Mouse (Mus musculus): ENCODE measurements around the gene Ccdc61. TPM values are rescaled to one million over a fixed set of nuclear protein-coding genes. Genes with fewer than 3 reads are reported as not detected.

The Ccdc61 gene
- polyA plus RNA-seq, 1 experiment from 2014 or later, result 32.2 TPM

DNA sequence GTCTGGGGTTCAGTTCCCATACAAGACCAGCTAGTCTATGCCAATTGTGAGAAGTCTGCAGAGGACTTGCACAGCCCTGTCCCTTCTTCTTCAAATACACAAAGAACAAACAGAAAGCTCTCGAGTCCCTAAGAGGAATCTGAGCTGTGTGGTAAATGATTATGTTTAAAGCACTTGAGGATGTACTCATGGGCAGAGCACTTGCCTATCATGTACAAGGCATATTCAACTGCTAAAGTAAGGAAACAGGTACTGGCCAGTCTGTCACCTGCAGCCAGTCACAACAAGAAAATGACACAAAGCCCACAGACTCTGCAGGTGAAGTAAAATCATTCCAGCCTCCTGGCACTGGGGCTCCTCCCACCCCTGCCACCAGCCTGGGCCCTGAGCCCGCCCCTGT lies 9.7 kb downstream of the Ccdc61 start:
- ATAC-seq (replicated peaks; ENCODE audit: low FRiP score), result no peak

GRCm38 (mm10) chr7:18896536-18896935 lies 13.7 kb downstream of the Ccdc61 start:
- no peak overlapping the region for H3K4me2 ChIP-seq (ENCODE audit: low read depth, low read length, severe bottlenecking)
- ATAC-seq (replicated peaks; ENCODE audit: low FRiP score) (no peak), DNase-seq (ENCODE audit: low spot score) (no peak)
- peaks cover 4% of the 10 kb centered on the region for H3K27me3 ChIP-seq (ENCODE audit: control insufficient read depth, insufficient read depth, low read length)
- H3K4me3 ChIP-seq (ENCODE audit: low read depth, low read length), result no peak overlapping the region
- H3K36me3 ChIP-seq (ENCODE audit: control insufficient read depth, insufficient read depth, low read length), result no peaks in the 10 kb centered on the region
- H3K27ac ChIP-seq (ENCODE audit: low read depth, low read length), result no peak overlapping the region
- peaks cover 10% of the 10 kb centered on the region for H3K4me1 ChIP-seq (replicated peaks; ENCODE audit: control insufficient read depth, insufficient read depth, low read length)
- H3K9me3 ChIP-seq (ENCODE audit: control insufficient read depth, low read length), result no peaks in the 10 kb centered on the region
- H3K9ac ChIP-seq (ENCODE audit: low read length), result no peak overlapping the region
- 53% methylated on average over 5 of the region's 5 CpGs for WGBS

More for the DNA sequence above, 9.7 kb downstream of the Ccdc61 start:
- no peak overlapping the region for H3K4me3 ChIP-seq (ENCODE audit: low read depth, low read length)
- no peaks in the 10 kb centered on the region for H3K27me3 ChIP-seq (ENCODE audit: control insufficient read depth, insufficient read depth, low read length)
- no peak overlapping the region for H3K4me2 ChIP-seq (ENCODE audit: low read depth, low read length, severe bottlenecking)
- no peaks in the 10 kb centered on the region; the same call in 1 of the 2 replicates for H3K36me3 ChIP-seq (ENCODE audit: control insufficient read depth, insufficient read depth, low read length)
- H3K9me3 ChIP-seq (ENCODE audit: control insufficient read depth, low read length), result no peaks in the 10 kb centered on the region
- no peaks in the 10 kb centered on the region for H3K4me1 ChIP-seq (replicated peaks; ENCODE audit: control insufficient read depth, insufficient read depth, low read length)
- DNase-seq (ENCODE audit: low spot score), result no peak
- no peak overlapping the region for H3K27ac ChIP-seq (ENCODE audit: low read depth, low read length)
- H3K9ac ChIP-seq (ENCODE audit: low read length), result no peak overlapping the region
- WGBS, result 81% methylated on average over 2 of the region's 2 CpGs

- Histone ChIP-seq H3K9me3 (ENCODE audit: control insufficient read depth, low read length) (no peaks in the 10 kb centered on the region), H3K27ac (ENCODE audit: low read depth, low read length) (no peak overlapping the region), H3K4me3 (ENCODE audit: low read depth, low read length) (peak overlapping the region; percentile 28), H3K4me1 (replicated peaks; ENCODE audit: control insufficient read depth, insufficient read depth, low read length) (peaks cover 10% of the 10 kb centered on the region), H3K9ac (ENCODE audit: low read length) (peak overlapping the region; percentile 57), H3K27me3 (ENCODE audit: control insufficient read depth, insufficient read depth, low read length) (peaks cover 4% of the 10 kb centered on the region), H3K36me3 (ENCODE audit: control insufficient read depth, insufficient read depth, low read length) (no peaks in the 10 kb centered on the region), H3K4me2 (ENCODE audit: low read depth, low read length, severe bottlenecking) (peak overlapping the region; percentile 67)
- ATAC-seq (replicated peaks; ENCODE audit: low FRiP score) (peak; percentile 58), DNase-seq (ENCODE audit: low spot score) (peak; percentile 79)
- 2% methylated on average over 41 of the region's 41 CpGs for WGBS
Measured at GRCm38 (mm10) chr7:18893651-18894430, 16.4 kb downstream of the Ccdc61 start.

DNA sequence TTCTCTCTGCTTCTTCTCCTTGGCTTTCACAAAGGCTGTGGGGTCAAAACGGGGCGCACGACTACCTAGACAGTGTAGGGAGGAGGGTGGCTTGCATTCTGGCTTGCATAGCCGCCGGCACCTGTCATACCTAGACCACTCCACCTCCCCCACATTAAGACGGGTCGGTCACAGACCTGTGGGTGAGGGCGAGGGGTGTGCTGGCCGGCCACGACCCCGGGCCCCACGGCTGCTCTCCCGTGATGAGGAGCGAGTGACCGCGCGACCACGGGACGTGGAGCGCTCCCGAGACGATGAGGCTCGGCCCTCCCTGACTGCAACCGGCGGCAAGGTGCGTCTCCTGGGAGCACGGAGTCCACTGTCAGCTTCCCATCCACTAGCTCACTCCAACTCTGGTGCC lies 17.2 kb downstream of the Ccdc61 start:
- Histone ChIP-seq H3K27ac (ENCODE audit: low read depth, low read length) (no peak overlapping the region), H3K27me3 (ENCODE audit: control insufficient read depth, insufficient read depth, low read length) (peaks cover 4% of the 10 kb centered on the region), H3K36me3 (ENCODE audit: control insufficient read depth, insufficient read depth, low read length) (no peaks in the 10 kb centered on the region), H3K4me2 (ENCODE audit: low read depth, low read length, severe bottlenecking) (no peak overlapping the region), H3K9me3 (ENCODE audit: control insufficient read depth, low read length) (no peaks in the 10 kb centered on the region), H3K4me1 (replicated peaks; ENCODE audit: control insufficient read depth, insufficient read depth, low read length) (peaks cover 10% of the 10 kb centered on the region), H3K4me3 (ENCODE audit: low read depth, low read length) (no peak overlapping the region; the same call in 1 of the 2 replicates), H3K9ac (ENCODE audit: low read length) (no peak overlapping the region)
- 30% methylated on average over 27 of the region's 27 CpGs for WGBS
- DNase-seq (ENCODE audit: low spot score), result peak; percentile 64
- peak; percentile 34; the same call in 1 of the 2 replicates for ATAC-seq (replicated peaks; ENCODE audit: low FRiP score)

GRCm38 (mm10) chr7:18891872-18892599 lies 18.2 kb downstream of the Ccdc61 start:
- peak; percentile 22 for ATAC-seq (replicated peaks; ENCODE audit: low FRiP score)
- peaks cover 4% of the 10 kb centered on the region for H3K27me3 ChIP-seq (ENCODE audit: control insufficient read depth, insufficient read depth, low read length)
- H3K27ac ChIP-seq (ENCODE audit: low read depth, low read length), result no peak overlapping the region
- H3K4me1 ChIP-seq (replicated peaks; ENCODE audit: control insufficient read depth, insufficient read depth, low read length), result peaks cover 10% of the 10 kb centered on the region
- H3K36me3 ChIP-seq (ENCODE audit: control insufficient read depth, insufficient read depth, low read length), result no peaks in the 10 kb centered on the region
- H3K9ac ChIP-seq (ENCODE audit: low read length), result peak overlapping the region; percentile 55
- WGBS, result 21% methylated on average over 33 of the region's 33 CpGs
- no peaks in the 10 kb centered on the region for H3K9me3 ChIP-seq (ENCODE audit: control insufficient read depth, low read length)
- peak; percentile 93 for DNase-seq (ENCODE audit: low spot score)
- H3K4me3 ChIP-seq (ENCODE audit: low read depth, low read length), result peak overlapping the region; percentile 31
- peak overlapping the region; percentile 68 for H3K4me2 ChIP-seq (ENCODE audit: low read depth, low read length, severe bottlenecking)

- H3K4me1 ChIP-seq (replicated peaks; ENCODE audit: control insufficient read depth, insufficient read depth, low read length), result peaks cover 10% of the 10 kb centered on the region
- peaks cover 4% of the 10 kb centered on the region for H3K27me3 ChIP-seq (ENCODE audit: control insufficient read depth, insufficient read depth, low read length)
- H3K4me2 ChIP-seq (ENCODE audit: low read depth, low read length, severe bottlenecking), result no peak overlapping the region
- ATAC-seq (replicated peaks; ENCODE audit: low FRiP score) (no peak), DNase-seq (ENCODE audit: low spot score) (no peak)
- 93% methylated on average over 8 of the region's 8 CpGs for WGBS
- H3K27ac ChIP-seq (ENCODE audit: low read depth, low read length), result no peak overlapping the region
- H3K4me3 ChIP-seq (ENCODE audit: low read depth, low read length), result no peak overlapping the region
- no peak overlapping the region for H3K9ac ChIP-seq (ENCODE audit: low read length)
- no peaks in the 10 kb centered on the region for H3K9me3 ChIP-seq (ENCODE audit: control insufficient read depth, low read length)
- H3K36me3 ChIP-seq (ENCODE audit: control insufficient read depth, insufficient read depth, low read length), result no peaks in the 10 kb centered on the region
Measured at GRCm38 (mm10) chr7:18890848-18891247, 19.4 kb downstream of the Ccdc61 start.

DNA sequence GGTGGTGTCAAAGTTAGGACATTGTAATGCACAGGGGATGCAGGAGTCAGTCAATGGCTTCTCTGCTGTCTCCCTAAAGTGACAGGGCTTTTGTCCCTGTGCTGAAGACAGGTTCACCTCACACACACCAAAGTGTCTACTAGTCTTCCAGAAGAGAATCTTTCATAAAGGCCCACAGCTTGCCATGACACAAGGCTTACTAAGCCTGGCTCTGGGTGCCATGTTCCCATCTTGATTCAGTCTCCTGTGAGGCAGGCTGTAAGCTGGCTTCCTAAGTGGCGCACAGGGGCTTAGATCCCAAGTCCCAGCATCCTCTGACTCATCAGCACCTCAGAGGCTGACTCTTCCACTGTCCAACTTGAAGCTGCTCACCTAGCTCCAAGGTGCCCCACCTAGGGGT lies 23.3 kb downstream of the Ccdc61 start:
- Histone ChIP-seq H3K4me1 (replicated peaks; ENCODE audit: control insufficient read depth, insufficient read depth, low read length) (0 out of 2 replicates have a peak, but pooled peaks cover 3% of the 10 kb centered on the region), H3K27me3 (ENCODE audit: control insufficient read depth, insufficient read depth, low read length) (no peaks in the 10 kb centered on the region), H3K27ac (ENCODE audit: low read depth, low read length) (no peak overlapping the region), H3K4me3 (ENCODE audit: low read depth, low read length) (no peak overlapping the region), H3K9ac (ENCODE audit: low read length) (no peak overlapping the region), H3K9me3 (ENCODE audit: control insufficient read depth, low read length) (no peaks in the 10 kb centered on the region), H3K36me3 (ENCODE audit: control insufficient read depth, insufficient read depth, low read length) (no peaks in the 10 kb centered on the region), H3K4me2 (ENCODE audit: low read depth, low read length, severe bottlenecking) (no peak overlapping the region)
- DNase-seq (ENCODE audit: low spot score) (no peak), ATAC-seq (replicated peaks; ENCODE audit: low FRiP score) (no peak)
- WGBS, result 94% methylated on average over 1 of the region's 1 CpGs

GRCm38 (mm10) chr7:18884745-18885422 lies 25.3 kb downstream of the Ccdc61 start:
- H3K4me2 ChIP-seq (ENCODE audit: low read depth, low read length, severe bottlenecking), result no peak overlapping the region
- no peak overlapping the region for H3K27ac ChIP-seq (ENCODE audit: low read depth, low read length)
- H3K9me3 ChIP-seq (ENCODE audit: control insufficient read depth, low read length), result no peaks in the 10 kb centered on the region
- no peak overlapping the region for H3K4me3 ChIP-seq (ENCODE audit: low read depth, low read length)
- DNase-seq (ENCODE audit: low spot score) (no peak), ATAC-seq (replicated peaks; ENCODE audit: low FRiP score) (no peak)
- WGBS, result 65% methylated on average over 13 of the region's 13 CpGs
- no peak overlapping the region for H3K9ac ChIP-seq (ENCODE audit: low read length)
- H3K36me3 ChIP-seq (ENCODE audit: control insufficient read depth, insufficient read depth, low read length), result no peaks in the 10 kb centered on the region
- no peaks in the 10 kb centered on the region for H3K27me3 ChIP-seq (ENCODE audit: control insufficient read depth, insufficient read depth, low read length)
- 0 out of 2 replicates have a peak, but pooled peaks cover 3% of the 10 kb centered on the region for H3K4me1 ChIP-seq (replicated peaks; ENCODE audit: control insufficient read depth, insufficient read depth, low read length)
